Mouse (Mus musculus) embryo, embryonic 11.5 days (tissue): ENCODE data around the gene Fermt1.

Experiments used
- DNase-seq: peaks from one replicate; pipeline ENCODE4 v3.0.0-alpha.2; 2012; ENCODE audit warnings: low read depth, low spot score

The Fermt1 gene

DNA sequence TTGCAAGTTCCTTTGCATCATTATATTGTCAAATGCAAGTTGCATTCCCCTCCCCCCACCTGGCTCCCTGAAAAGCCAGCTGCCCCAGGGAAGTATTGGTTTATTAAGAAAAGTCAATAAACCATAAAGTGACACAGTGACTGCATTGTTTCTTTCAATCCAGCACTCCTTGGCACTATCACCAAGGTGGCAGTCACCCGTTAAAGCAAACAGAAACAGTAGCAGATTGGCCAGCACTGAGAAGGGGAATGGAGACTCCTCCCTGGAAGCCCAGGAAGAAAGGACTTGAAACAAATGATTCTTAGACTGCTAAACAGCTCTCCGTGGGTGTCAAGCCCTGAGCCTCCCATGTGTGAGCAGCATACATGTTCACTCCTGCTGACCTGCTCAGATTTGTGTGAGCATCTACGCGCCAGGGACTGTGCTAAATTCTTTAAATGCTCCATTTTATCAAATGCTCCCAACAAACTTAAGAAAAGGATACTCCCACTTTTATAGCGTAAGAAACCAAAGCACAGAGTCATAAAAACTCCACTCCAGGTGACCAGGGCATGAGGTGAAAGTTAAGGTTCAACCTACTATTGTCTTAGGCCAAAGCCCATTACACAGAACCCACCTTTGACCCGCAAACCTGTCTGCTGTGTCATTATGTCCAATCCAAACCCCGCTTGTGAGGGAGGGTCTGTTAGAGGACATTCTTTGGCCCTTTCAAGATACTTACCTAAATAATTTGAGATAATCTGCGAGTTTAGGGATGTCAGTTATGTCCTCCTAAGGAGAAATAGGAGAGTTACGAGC lies 23.4 kb downstream of the Fermt1 start:
- DNase-seq = no peak

DNA sequence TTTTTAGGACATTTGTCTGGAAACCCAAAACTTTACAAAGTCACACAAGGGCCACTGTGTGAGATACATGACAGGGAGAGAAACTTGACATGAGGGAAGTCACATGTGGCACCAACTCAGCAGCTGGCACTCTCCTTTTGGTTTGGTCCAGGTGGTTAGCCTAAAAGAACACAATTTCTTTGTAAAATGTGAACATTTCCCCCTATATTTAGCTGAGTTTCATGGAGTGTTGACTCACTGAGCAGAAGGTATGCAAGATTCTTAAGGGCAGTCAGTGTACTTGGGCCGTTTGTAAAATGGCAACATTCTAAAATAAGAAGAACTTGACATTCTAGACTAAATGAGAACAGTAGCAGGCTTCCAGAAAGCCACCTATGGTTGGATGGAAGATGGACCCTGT lies 30.9 kb downstream of the Fermt1 start:
- DNase-seq = no peak

DNA sequence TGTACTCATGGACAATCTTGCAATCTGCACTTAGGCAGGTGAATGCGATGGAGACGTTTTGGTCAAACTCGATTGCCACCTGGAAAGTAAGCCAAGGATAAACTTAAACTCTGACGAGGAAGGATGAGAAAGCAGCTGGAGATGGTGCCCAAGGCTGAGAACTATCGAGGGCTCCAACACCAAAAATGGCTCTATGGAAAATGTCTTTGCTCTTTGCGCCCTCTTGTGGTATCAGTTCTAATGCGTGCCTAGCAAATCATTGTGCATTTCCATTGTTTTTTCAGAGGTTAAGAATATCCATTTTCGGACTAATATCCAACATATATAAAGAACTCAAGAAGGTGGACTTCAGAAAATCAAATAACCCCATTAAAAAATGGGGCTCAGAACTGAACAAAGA lies 38.9 kb downstream of the Fermt1 start:
- DNase-seq = peak; percentile 29

DNA sequence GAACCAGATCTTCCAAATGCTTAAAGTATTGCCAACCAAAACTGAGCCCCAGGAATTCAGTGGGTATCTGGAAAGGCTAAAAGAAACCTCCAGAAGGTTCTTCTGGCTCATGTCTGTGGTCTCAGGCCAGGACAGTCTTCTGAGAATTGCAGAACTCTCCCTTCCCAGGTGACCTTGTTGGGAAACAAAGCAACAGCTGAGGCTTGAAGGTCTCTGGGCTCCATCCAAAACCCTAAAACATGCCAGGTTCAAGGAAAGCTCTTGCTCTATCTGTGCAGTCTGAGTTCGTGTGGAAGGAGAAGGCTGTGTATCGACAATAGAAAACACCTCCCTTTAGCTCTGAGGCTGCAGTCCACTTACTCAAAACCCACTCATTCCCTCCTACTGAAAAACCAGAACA lies 40.7 kb downstream of the Fermt1 start:
- no peak for DNase-seq

DNA sequence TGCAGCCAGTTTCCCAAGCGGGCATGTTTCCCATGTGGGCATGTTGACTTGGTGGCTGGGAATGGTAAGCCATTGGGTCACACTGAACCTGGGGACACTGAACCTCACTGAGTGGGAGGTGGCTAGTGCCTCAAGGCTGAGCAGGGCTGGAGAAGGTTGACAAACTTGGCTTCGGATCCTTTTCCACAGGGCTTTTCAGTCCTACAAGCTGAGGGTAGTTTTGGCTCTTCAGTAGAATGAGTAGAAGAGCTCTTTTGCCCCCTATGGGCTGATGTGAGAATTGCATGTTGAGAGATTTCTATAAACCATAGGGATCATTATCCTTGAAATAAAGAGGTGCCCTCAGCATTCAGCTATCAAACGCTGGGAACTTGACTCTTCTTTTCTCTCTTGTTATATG lies 42.2 kb downstream of the Fermt1 start:
- peak; percentile 53 for DNase-seq

DNA sequence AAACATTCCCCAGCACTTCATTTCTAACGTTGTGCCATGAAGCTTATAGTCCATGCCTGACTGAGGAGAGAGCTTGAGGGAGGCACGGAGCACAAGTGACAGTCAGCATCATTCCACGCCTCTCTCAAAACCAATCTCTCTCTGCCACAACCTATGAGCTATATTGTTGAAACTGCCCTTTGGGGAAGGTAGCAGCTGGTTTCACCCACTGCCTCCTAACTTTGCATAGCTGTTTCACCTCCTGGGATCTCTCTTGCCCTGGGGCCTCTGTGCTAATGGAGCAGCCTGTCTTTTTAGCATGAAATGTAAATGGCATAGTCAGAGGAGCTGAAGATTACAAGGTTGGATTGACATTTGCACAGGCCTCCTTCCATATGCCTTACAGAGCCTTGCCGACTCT lies 43.6 kb downstream of the Fermt1 start:
- DNase-seq = no peak

DNA sequence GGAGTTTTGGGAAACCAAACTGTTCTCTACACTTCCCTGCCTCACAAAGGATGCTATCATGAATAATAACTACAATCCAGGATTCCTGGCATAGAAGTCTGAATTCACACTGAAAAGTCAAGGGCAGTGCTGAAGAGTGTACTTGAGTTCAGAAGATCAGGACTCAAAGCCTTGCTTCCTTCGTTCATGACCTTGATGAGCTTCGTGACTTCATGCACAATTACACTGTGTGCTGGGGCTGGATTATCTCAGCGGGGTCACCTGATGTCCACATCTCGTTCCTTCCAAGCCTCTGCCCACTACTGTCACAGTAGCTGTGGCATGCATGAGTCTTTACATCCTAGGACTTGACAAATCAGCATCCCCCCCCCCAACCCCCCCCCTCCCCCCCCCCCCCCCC lies 44.1 kb downstream of the Fermt1 start:
- DNase-seq = no peak

DNA sequence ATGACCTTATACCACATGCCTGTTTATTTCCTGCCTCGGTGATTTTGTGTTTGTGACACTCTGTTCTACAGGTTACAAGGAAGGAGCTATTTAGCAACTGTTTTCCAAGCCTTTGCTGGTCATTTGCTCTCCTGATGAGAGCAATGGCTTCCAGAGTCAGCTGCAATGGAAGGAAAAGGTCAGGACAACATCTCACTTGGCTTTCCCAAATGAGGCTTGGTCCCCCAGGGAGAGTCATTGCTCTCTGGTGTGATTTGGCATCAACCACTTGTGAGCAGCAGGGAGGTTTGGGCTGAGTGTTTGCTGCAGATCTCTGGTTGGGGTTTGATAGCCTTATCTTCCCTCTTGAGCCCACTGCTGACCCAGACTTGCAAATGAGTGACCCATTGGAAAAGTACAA lies 45.1 kb downstream of the Fermt1 start:
- no peak for DNase-seq

DNA sequence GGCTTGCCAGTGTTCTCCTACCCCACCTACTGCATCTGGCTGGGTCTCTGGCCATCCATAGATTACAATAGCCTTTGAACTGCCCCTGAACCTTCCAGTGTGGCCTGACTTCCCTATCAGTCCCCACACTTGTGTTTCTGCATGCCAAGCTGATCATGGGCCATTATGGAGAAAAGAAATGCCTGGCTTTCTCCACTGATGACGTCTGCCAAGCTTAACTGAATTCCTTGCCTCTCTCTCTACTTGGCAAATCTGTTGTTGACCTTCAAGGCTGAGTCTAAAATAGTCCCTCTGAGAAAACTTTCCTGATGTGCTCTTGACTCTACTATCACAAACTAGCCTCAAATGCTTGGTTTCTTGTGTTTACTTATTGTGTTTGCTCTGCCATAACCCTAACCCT lies 47.5 kb downstream of the Fermt1 start:
- DNase-seq = no peak

DNA sequence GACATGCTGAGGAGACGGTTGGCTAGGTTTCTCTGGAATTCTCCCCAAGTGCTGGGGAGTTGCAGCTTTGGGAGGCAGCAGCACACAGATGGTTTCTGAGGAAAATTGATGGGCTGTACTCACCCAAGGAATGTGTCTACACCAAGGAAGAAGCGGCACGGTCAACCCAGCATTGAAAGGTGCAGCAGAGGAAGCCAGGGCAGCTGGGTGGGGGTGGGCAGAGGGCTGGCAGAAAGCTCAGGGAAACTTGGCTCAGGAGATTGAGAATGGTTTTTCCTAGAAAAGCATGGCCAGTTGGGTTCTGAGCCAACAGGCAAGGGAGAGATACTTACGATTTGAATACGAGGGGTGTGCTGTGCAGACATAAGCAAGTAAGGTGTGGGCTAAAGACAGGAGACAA lies 51.9 kb downstream of the Fermt1 start:
- DNase-seq = no peak

DNA sequence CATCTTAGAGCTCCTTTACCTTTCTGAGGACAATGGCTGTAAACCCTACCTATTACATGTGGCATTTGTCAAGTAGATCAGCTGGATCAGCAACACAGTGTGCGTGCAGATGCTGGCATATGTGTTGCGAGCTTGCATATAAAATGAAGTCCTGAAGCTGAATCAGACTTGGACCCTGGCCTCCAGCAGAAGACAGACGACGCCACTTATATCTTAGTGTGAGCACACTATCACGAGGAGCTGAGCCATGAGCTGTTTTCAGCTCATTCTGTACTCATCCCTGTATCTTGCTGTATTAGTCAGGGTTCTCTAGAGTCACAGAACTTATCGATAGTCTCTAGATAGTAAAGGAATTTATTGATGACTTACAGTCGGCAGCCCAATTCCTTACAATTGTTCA lies 60.4 kb downstream of the Fermt1 start:
- no peak for DNase-seq

DNA sequence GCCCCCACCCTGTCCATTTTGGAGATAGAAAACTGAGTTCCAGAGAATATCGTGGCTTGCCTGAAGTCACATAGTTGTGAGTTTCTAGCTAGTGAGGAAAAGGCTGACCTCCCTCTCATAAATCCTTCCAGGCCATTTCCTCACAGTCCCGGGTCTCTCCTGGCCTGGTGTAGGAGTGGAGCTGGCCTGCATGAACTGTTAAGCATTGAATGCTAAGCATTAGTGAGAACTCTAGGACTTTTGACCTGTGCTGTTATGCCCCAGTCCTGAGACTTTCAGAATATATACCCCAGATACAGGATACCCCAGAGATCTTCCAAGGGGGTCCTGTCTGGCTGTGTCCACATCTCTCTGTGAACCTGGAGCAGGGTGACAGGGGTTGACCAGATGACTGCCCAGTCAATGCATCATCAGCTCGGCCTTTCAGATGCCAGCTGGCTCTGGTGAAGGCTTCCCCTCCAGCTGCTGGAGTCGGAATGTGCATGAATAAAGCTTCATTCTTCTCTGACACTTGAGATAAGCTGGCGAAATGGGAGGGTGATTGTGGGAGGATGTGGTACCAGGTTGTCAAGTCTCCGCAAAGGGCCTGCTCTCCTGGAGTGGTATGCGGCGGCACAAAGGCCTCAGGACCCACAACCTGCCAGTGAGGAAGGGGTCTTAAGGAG lies 61.3 kb downstream of the Fermt1 start:
- no peak for DNase-seq

DNA sequence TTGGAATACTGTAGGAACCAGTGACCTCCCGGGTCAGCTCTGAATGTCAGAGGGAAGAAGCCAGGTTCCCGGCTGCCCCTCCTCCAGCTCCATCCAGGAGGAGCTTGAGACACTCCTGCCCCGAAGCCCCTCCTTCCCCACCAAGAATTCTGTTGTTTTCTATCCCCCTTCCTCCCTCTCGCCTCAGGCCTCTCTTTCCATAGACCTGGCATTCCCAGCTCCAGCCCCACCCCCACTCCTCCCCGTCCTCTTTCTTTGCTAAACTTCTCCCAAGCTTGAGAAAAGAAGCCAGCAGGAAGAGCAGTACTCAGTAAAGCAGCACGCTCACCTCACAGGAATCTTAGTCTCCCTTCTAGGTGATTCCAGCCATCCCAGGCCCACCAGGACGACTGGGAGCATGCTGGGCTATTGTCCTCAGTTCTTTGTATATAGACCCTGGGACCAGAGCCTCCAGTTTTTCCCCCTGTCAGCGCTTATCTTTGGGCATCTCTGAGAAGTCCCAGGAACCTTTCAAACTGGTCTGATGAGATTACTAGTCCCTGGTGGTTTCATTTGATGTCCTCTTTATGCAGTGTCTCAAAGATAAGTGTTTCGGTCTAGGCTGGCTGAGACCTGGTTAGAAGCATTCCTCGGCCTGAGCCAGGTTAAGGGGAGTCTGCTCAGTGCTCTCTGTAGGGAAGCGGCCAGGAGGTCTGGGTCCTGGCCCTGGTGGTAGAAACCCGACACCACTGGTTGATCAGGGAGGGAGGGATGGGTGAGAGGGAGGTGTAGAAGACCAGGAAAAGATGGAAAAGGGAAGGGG lies 64.7 kb downstream of the Fermt1 start, which contains the start of gene Lrrn4:
Lrrn4 (minus strand) TSS at position 48 of the 802 bp plus-strand sequence.
- no peak for DNase-seq

DNA sequence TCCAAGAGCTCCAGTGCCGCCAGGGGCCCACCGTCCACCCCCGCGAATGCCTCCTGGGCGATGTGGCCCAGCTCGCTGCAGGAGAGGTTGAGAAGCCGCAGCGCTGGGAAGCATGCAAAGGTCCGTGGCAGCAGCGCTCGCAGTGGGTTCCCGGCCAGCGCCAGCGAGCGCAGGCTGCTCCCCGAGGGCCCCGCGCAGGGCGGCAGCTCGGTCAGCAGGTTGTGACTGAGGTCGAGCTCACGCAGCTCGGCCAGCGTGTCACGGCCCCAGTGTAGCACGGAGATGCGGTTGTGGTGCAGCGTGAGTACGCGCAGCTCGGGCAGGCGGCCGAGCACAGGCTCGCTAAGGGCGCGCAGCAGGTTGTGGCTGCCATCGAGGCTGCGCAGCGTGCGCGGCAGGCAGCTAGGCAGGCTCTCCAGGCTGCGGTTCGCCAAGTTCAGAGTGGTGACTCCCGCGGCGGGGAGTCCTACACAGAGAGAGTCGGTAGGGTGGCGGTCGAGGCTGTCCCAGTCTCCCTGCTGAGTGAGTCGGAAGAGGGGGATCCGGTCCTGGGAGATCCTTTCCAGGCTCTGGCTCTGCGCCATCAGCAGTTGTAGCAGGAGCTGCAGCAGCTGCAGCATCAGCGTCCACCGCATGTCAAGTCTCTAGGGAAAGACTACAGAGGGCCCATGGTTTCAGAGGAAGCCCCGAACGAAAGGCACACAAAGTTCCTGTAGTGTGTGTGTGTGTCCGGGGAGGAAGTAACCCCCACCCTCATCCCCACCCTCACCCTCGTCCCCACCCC lies 66.3 kb downstream of the Fermt1 start:
- DNase-seq = peak; percentile 27

DNA sequence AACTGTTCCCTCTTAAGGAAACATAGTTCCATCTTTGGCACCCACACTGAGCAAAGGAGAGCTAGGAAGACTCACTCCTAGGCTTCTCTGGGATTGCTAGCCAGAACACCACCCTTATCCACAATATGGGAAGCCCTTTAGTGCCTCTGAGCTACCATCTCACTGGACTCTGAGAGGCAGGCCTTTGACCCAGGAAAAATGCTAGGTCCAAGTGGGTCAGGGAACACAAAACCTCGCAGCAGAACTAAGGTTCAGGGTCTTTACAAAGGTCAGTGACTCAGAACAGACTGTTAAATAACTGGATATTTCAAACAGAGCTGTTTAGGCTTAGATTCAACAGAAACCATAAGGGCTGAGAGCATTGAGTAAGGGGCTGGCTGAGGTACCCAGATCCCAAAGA lies 68.7 kb downstream of the Fermt1 start:
- DNase-seq = no peak

DNA sequence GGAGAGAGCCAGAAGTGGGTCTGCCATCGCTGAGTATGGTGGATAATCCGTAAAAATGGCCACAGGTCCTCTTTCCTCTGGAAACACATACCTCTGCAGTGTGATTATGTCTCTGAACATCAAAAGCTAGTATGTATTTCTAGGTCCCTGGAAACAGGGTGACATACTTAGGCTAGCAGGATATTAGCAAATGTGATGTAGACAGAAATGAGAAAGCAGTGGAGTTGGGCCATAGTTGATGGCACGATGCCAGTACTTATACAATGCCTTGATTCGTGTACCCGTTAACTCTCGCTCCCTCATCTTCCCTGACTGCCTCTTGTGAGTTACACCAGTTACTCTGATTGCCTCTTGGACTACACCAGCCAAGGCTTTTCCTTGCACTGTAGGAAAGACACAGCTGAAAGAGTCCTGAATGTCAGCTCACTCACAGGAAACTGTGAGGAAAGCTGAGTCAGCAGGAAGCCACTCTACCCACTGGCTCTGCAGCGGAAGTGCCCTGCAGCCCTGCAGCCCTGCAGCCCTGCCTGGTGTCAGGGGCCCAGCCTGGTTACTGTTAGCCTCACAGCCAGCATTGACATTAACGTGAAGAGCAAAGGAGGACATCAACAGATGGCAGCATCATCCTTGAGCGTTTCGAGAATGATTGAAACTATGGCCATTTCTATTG lies 71.9 kb downstream of the Fermt1 start:
- DNase-seq = no peak

DNA sequence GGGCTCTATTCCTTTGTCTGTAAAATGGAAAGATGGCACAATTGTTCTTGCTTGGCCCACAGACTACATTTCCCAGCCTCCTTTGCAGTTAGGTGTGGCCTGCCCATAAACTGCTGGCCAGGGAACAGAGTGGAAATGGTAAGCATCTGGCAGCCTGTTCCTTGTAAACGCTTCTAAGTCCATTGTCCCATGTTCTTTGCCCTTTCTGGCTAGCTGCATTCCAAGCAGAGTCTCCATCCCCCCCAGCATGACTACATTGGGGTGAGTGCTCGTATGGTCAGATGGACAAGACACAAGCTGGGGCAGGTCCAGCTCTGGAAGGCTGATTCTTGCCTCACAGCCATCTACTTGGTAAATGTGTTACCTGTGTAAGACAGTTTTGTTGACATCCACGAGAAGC lies 74.0 kb downstream of the Fermt1 start:
- DNase-seq = no peak

DNA sequence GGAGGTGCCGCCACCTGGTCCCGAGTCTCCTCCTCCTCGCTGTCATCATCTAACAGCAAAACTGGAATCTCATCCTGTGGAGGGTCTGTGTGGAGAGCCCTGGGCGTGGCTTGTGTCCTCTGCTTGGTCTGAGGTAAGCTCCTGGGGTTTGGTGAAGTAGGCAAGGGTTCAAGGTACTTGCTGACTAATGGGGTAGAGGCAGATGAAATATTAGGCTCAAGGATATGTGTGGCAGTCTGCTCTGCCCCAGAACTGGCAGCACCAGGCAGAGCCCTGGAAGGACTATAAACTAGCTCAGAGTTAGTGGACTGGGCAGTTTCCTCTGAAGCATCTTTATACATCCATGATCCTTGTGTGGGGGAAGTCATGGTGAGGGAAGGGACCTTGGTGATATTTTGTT lies 75.4 kb downstream of the Fermt1 start:
- DNase-seq = no peak

DNA sequence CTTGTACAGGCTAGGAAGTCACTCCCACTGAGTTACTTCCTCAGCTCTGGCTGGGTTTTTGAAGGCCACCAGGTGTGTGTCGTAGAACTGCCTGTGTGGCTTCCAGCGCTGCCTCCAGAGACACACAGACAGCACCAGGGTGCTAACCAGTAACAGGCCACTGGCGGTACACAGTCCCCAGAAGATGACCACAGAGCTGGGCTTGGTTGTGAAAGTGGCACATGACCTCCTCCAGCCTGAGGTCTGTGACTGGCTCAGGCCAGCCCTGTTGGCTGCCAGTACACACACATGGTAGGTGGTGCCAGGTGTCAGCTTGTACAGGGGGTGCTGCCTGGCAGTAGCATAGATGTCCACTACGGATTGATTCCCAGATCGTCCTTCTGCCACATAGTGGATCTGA lies 76.0 kb downstream of the Fermt1 start:
- DNase-seq = no peak

DNA sequence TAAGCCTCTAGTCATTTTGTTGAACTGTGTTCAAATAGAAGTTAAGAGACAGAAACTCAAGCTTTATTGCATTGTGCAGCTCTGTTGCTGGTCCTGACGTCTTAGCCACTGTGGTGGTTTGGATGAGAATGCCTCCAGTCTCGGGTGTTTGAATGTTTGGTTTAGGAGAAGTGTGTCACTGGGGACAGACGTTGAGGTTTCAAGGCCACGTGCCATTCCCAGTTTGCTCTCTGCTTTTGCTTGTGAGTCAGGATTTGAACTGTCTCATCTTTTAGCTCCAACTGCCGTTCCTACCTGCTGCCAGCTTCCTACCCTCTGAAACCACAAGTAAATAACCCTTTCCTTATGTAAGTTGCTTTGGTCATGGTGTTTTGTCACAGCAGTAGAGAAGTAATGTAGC lies 78.2 kb downstream of the Fermt1 start:
- no peak for DNase-seq

DNA sequence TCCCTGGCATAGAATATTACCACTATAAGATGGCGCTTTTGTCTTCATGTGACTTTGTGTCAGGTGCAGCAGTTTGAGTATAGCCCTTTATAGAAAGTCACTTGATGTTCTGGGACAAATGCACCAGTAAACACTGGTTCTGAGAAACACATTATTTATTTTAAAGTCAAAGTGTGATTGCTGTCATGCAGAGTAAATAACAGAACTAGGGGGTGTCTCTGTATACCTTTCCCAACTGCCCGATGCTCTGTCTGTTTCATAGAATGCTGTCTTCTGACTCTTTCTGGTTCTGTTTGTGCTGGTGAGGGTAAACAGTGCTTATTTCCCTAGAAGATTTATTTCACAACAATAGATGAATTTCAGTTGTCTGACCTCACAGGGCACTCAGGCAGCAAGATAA lies 82.4 kb downstream of the Fermt1 start:
- DNase-seq = no peak
